Mouse (Mus musculus) cerebellum, adult 11 months (tissue): ENCODE data around the gene Trmt1.

Experiments
- DNase-seq: peaks from one replicate; pipeline ENCODE4 v3.0.0; 2022

Trmt1 gene

DNA sequence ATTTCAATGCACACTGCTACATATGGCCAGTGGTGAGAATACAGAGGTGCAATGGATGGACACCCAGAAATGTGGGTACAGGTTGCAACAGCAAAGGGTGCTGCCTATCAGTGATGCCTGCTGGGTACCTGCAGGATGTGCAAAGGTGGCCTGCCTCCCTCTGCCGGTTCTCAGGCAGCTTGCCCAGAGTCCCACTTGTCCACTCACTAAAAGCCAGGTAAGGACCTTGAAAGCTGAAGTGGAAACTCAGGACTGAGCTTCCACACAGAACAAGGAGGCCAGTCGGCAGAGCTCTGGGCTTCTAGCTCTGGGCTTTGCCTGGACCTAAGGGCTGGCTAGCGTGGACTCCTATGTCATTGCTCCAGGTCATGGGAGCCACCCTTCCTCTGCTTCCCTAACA lies 25.2 kb downstream of the Trmt1 start:
- DNase-seq, result no peak

DNA sequence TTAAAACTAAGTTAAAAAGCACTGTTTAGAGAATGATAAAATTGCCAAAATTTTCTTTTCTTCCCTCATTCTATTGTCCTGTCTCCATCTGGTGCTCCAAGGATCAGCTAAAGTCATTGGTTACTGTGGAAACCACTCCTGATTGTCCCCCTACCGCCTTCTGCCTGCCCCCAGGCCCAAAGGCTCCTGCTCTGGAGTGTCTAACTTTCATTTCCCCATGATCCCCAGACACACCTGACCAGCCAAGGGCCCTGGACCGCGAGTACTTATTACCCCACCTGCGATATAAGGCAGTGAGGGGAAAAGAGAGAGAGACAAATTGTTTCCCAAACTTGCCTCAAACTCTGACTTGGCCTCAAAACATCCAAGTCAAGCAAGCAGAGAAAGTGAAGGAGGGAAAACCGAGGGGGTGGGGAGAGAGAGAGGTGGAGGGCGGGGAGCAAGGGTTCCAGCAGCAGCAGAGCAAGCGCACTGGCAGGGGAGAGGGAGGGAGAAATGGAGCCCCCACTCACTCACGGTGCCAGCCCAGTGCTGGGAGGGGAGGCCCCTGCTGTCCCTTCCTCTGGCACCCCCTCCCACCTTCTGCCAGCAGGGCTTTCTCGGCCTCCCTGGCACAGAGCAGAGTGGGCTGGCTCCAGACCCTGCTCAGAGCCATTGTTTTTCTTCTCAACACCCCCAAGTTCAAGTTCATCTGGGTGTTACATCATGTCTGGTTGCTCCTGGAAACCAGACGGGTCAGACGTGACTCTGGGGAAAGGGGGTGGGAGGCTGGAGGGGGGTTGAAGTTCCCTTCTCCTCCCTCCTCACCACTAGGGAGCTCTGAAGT lies 26.0 kb downstream of the Trmt1 start:
- no peak for DNase-seq

DNA sequence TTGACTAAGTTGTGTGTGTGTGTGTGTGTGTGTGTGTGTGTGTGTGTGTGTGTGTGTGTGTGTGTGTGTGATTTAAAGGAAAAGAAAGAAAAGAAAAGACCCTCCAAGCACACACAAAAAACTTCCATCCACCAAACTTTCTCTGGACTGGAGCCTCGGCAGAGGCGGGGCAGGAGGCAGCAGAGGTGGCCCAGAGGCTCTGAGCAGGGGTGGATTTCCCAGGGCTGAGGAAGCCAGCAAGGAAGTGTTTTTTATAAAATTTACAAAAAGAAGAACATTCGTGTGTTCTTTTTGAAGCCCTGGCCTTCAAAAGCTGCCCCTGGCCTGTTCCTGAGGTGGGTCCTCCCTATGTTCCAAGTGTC lies 26.6 kb downstream of the Trmt1 start:
- DNase-seq, result no peak

DNA sequence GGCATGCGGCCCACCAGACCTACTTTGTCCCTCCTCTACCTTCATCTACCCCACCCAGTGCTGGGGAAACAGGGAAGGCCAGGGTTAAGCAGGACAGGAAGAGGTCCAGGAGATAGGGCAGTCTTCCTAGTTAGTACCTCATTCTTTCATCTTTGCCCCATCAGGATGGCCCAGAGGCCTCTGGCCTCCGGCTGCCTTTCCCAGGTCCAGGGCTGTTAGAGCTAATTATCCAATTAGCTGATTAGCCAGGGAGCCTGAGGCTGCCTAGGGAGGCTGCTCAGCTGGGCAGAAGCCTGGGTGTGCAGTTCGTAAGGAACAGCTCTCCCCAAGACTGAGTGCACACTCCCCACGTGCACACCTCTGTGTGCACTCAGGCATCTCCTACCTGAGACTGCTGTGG lies 27.3 kb downstream of the Trmt1 start:
- DNase-seq, result no peak

DNA sequence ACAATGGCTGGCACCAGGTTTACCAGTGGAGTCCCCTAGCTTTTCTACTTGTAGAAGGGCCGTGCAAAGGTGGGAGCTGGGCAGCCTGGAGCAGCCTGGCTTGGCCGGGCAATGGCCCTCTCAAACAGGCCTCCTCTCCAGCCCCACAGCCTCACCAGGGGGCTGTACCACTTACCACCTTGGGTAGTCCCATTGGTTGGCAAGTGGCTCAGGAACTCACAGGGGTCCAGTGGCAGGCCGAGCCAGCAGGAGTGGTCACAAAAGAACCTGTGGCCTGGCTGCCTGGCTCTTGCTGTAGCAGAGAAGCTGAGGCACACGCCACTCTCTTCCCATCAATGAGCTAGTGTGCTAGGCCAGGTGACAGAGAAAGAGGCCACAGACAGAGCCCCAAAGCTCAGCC lies 28.1 kb downstream of the Trmt1 start:
- DNase-seq, result no peak

DNA sequence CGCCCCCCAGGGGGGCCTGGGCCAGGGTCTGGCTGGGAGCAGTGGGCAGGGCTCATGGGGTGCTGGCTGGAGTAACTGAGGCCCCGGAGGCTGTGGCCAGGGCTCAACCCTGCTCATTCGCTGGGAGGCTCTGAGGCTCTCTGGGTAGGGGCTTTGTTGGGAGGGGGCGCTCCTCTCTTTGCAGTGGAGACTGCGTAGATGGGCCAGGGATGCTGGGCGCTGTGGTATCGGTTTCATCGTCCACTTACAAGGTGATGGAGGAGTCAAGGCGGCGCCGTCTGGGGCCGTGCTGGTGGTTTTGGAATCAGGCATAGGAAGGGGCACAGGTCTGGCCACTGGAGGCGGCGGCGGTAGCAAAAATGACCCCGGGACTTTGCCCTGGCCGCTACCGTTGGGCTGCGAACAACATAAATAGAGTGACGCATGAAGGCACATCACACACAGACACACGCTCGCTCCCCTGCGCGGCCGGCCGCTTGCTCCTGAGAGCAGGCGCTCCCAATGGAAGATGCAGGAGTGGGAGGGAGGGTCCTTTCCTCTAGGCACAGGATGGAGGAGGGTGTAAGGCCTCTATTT lies 29.9 kb downstream of the Trmt1 start:
- no peak for DNase-seq

DNA sequence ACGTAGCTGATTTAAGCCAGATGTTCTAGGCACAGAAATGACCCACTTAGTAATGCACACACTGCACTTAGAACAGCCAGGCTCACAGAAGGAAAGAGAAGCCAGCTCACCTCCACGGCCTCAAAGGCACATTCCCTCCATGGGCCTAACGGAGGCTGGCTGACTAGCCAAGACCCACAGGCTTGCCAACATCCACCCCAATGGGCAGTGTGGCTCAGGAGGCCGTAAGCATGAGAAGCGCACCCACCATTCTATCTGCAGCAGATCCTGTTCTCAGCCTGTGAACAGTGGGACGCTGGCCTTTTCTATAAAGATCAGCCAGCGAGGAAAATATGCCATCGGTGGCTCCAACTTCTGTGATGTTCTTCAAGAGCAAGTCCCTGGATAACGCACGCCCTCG lies 30.7 kb downstream of the Trmt1 start:
- DNase-seq, result no peak

DNA sequence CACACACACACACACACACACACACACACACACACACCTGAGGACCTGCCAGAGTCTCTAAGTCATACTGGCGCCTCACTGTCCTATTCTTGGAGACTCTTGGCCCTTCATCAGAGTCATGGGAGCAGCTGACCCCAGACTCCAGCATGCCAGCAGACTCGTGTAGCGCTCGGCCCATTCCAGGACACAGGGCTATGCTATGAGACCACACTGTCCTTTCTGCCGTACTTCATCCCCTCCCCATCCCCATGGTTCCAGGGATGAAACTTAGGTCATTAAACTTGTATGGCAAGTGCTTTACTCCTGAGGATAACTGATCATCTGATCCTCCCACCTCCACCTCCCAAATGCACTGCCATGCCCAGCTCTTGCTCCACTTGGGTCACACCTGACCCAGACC lies 32.4 kb downstream of the Trmt1 start:
- DNase-seq, result no peak

DNA sequence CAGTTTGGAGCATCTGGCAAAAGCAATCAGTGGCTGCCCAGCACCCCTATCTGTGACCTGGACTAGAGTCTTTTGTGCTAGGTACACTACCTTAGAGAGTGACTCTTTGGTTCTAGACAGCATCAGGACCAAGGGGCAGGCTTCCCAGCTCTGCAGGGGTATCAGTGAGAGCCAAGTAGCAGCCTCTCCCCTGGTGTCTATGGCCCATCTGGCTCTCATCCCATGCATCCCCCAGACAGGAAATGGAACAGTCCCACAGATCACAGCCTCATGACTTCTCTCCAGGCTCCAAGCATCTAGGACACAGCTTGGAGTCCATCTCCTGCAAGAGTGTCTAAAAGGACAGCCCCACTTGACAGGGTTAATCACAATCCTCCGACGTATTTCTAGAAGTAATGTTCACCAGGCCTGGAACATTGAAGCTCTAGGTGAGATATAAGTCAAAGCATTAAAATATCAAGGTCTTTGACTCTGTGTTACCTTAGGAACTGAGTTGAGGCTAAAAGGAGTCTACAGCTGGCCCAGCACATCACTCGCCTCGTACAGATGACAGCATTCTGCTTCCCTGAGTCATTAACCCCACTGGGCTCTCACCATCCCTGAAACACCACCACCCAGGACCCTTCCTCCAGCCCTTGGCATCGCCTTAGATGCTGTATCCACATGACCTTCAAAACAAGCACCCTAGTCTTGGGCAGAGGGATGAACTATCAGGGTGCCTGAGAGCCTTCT lies 33.0 kb downstream of the Trmt1 start:
- no peak for DNase-seq

DNA sequence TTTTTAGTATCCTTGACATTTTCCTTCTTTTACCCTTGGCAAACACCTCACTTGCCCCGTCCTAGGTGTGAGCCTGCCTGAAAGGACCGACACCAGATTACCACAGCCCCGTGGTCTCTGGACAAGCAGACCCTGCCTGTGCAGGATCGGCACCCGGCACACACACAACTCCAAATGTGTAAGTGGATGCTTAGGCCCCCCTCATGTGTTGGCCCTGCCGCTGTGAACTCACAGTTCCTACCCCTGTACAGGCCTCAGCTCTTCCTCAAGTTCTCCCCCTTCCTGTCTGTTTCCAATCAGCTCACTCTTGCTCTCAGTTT lies 36.4 kb downstream of the Trmt1 start:
- DNase-seq, result no peak

DNA sequence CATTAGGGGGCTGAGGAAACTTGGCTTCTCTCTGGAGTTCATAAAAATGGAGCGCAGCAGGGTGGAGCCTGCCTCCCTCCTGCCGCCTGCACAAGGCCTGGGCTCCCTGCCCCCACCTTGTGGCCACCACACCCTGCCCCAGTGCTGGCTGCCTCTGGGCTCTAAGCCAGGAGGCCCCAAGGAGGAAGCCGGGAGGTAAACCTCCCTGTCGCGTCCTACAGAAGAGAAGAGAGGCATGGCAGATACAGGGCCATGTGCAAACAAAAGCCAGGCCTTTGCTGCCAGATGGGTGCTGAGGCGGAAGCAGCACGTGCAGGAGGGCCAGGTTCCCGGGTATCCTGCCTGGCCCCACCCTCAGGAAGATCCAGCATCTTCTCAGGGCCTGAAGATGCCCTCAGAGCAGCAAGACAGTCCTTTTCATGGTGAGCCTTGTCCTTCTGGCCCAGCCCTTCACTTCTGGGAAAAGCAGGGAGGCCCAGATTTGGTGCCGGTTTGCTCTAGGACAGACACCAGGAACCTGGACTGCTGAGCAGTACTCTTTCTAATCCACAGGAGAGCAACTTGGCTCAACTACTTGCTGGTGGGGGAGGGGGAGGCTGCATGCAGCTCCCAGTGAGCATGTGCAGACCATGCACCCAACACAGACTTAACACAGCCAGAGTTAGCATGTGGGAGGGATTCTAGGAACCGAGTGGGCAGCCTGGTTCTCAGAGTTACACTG lies 36.9 kb downstream of the Trmt1 start, which contains the start of gene G430095P16Rik:
Gene G430095P16Rik, plus strand, starts transcription at position 158 of the 721 bp plus-strand sequence.
- DNase-seq, result no peak

DNA sequence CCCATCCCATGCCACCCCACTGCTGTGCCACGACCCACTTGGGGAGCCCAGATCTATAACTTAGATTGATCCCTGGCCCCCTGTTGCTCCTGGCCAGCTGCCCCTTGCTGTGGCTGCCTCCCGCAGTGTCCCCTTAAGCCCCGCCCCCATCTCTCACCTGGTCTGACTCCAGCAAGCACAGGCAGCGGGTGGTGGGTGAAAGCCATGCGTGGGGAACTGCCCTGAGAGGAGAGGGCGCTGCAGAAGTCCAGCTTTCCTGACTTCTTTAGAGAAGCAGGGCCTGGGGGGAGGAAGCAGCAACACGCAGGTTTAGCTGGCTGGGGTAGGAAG lies 37.4 kb downstream of the Trmt1 start:
- DNase-seq, result no peak

DNA sequence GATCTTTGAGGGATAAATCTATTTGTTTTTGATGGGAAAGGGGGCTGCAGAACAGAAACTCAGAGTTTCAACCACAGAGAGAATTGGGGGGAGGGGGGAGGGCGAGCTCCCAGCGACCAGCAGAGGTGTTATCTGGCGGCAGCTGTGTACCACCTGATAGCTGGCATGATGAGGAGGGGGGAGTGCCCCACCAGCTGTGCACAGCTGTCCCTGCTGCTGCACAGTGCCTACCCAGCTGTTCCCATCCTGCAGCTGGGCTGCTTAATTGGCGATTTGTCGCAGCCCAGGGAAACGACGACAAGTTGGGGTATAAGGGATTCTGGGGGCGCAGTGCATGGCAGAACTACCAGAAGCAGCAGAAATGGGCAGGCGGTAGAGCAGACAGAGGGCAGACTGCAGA lies 38.6 kb downstream of the Trmt1 start:
- no peak for DNase-seq

DNA sequence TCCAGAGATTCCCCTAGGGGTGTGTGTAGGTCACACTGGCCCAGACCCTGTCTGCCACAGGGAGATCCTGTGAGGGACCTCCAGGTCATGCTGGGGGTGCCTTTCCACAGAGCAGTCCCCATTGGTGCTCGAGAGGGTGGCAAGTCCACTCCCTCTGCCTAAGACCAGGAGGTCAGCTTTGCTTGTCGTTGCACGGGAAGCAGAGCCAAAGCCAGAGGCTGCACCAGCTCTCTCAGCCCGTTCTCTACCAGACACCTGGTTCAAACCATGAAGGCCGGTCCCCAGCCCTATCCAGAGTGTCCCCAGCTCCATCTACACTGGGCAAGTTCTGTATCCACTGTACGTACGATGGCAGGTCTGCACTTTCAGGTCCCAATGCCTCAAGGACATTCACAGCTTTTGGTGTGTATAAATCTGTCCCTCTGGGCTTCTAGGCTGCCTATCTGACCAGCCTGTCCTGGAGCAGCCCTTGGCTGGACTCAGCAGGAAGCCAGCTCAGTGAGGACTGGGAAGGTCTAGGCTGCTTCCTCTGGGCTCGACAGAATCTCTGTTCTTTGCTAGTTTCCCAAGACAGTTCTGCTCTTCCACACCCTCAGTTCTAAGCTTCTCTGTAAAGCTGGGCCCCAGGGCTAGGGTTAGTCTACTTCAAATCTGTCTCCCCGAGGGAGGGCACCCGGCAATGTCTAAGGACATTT lies 39.3 kb downstream of the Trmt1 start:
- DNase-seq, result no peak

DNA sequence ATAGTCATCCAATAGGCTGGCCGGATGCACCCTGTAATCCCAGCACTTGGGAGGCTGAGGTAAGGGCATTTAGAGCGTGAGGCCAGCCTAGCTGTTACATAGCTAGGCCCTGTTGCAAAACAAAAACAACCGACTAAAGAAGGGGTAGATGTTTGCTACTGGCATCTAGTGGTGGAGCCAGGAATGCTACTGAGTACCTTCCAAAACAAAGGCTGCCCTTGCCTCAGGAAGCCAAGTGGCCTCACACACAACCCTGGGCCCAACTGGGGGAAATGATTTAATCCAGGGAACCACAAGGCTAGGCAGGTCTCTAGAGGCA lies 39.8 kb downstream of the Trmt1 start:
- no peak for DNase-seq

DNA sequence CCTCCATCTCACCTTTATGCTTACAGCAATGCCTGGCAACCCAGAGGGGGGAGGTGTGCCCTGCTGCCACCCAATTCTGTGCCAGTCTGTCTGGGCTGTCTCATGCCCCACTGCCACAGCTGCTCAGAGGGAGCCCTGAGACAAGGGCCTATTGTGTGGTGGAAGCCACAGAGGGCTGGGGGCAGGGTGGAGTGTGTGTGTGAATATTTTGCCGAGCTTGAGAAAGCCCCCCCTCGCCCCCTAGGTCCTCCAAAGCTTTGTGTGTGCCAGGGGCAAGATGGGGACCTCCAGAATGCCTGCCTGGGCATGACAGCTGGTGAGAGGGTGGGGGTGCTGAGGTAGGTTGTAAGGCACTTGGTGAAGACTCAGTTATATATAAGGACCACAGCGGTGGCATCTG lies 42.4 kb downstream of the Trmt1 start:
- no peak for DNase-seq

DNA sequence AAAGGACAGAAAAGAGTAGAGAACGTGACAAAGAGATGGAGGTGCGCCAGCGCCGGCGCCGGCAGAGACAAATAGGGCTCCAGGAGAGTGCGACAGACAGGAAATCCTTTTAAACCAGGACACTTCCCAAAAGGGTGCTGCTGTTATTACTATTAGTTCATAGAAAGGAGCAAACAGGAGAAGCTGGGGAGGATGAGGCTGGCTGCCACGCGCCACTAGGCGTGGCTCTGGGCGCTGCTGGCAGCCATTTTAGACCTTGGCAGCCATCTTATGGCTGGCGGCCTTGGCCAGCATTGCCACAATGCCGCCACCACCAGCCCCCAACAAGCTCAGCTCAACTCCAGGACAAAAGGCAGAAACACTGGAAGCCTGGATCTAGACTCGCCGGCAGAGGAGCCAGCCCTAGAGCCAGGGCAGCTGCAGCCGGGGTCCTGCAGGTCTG lies 43.8 kb downstream of the Trmt1 start:
- peak; percentile 65 for DNase-seq

DNA sequence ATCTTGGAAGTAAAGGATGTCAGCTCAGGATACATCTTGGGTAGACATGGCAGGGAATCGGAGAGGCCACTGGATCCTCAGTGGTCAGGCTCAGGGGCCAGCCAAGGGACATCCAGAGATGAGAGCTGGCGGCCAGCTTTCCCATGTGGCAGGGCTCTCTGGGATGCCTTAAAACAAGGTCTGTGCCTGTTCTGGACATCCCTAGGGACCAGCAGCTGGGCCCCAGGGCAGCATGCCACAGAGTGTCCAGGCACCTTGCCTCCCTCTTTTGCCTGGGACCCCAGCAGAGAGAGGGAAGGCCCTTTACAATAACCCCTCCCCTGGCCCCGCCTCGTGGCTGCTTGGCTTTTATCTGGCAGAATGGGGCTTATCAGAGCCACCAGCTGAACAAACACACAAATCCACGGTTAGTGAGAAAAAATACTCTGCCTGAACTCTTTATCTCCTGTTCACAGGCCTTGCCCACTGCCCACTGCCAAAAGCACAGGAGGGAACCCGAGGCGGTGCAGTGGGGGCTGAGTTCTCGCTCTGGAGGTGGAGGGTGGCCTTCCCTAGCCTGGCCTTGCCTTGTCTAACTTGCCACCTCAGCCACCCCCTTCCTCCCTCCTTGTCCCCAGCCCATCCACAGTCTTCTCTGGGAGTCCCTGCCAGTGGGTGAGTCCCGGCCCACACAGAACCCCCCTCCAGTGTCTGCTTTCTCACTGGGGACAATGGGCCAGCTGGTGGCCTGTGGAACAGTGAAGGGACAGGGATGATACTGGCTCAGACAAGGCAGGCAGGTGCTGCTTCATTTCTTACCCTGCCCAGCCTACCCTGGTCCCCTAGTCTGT lies 44.6 kb downstream of the Trmt1 start:
- DNase-seq, result no peak

DNA sequence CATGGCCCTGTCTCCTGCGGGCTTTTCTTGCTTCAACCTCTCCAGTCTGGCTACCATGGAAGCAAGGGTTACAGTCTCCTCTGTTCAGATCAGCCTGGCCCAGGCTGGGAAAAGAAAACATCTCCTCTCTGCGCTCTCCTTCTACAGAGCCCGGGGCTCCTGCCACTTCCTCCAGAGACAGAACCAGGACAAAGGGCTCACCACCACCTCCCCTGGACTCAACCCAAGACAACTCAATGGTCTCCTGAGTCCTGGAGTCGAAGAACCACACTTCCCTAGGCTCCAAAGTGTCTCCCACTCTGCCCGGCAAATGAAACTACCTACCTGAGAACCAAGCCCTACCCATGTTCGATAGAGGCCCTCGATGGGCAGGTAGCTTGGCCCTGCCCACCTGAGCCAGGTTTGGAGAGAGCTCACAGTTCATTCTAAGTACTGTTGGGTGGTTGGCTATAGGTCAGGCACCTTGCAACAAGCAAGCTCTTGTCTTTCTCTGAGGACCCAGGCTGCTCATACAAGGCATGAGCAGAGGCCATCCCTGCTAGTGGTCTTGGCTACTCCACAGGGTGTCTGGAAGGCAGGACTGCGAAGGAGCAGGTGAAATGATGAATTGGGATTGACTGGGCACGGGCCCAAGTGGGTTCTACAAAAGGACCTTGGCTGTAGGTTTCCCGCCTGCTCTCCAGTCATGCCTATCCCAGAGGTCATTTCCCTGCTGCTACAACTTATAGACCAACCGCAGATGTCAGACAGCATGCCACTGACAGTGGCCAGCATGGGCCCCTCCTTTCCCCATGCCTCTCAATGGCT lies 45.5 kb downstream of the Trmt1 start:
- DNase-seq, result no peak

DNA sequence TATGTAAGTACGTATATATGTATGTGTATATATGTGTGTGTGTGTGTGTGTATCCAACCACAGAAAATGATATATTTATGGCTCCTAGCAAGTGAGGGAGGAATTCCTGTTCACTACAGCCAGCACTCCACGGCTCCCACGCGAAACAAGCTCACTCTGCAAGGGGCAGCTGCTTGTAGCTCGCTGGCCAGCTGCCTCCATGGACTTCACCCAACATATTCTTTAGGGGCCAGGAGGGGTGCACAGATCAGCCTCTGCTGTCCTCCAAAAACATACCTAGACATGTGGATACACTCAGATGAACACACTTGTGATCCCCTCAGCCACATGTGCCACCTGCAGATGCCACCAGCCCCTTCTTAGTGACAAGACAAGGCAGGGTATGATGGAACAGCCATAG lies 46.4 kb downstream of the Trmt1 start:
- no peak for DNase-seq

DNA sequence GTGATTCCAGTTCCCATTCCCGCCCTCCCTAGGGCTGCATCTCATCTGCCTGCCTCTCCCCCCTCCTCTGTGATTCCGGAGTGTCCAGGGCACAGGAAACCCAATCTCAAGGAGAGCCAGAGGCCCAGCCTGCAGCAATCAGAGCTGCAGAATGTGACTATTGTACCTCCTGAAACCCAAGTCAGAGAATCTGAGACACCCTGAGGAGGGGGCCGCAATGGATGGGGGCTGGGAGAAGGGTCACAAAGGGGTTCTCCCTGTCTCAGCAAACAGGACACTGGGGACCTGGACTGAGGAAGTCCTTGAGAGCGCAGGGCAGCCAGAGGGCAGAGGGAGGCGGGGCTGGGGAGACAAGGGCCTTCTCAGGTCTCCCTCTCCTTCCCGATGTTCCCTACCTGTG lies 46.9 kb downstream of the Trmt1 start:
- no peak for DNase-seq

DNA sequence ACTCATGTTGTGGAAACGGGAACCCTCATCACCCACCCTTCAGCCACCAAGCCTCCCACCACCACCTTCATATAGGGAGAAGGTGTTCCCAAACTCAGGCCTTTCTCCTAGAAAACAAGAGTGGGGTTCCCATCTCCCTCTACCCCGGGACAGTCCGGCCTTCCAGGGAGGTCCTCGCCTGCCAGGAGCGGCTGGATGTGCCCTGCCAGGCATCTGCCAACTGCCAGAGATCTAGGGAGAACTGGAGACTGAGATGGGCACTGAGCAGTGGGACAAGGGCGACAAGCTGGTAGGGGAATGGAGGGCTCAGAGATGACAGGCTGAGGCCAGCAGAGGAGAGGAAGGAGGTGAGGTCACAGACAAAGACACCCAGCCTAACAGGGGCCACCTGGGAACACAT lies 47.9 kb downstream of the Trmt1 start:
- DNase-seq, result no peak
